Mouse (Mus musculus): Measurements from ENCODE around the gene Rin3.

Rin3 gene

GRCm38 (mm10) chr12:102299209-102299608, 16.4 kb downstream of the Rin3 start:
- in situ Hi-C loops (cut with MboI, MseI) = loop anchor here in 1 of 2 experiments (10.0 to 25.0 kb wide), 2 partner anchors 1036 to 1212 kb away; partner anchors contain the start of gene Ppp4r3a

- in situ Hi-C loops (cut with MboI, MseI) = no loop called here
Measured at GRCm38 (mm10) chr12:102301585-102301984, 18.7 kb downstream of the Rin3 start.

- in situ Hi-C loops (cut with MboI, MseI) = no loop called here
Measured at GRCm38 (mm10) chr12:102302322-102302721, 19.5 kb downstream of the Rin3 start.

- in situ Hi-C loops (cut with MboI, MseI) = no loop called here
Measured at GRCm38 (mm10) chr12:102302831-102303351, 20.0 kb downstream of the Rin3 start.

- in situ Hi-C loops (cut with MboI, MseI) = no loop called here
Measured at GRCm38 (mm10) chr12:102303867-102304266, 21.0 kb downstream of the Rin3 start.

GRCm38 (mm10) chr12:102305069-102305836, 22.4 kb downstream of the Rin3 start:
- in situ Hi-C loops (cut with MboI, MseI) = loop anchor here in 1 of 2 experiments (5.0 kb wide), 1 partner anchor 67 kb away; no protein-coding TSS in a partner anchor

- in situ Hi-C loops (cut with MboI, MseI) = loop anchor here in 1 of 2 experiments (5.0 kb wide), 1 partner anchor 64 kb away; no protein-coding TSS in a partner anchor
Measured at GRCm38 (mm10) chr12:102308001-102308456, 25.2 kb downstream of the Rin3 start.

GRCm38 (mm10) chr12:102308457-102309011, 25.7 kb downstream of the Rin3 start:
- in situ Hi-C loops (cut with MboI, MseI) = loop anchor here in 1 of 2 experiments (5.0 kb wide), 1 partner anchor 64 kb away; no protein-coding TSS in a partner anchor

- in situ Hi-C loops (cut with MboI, MseI) = loop anchor here in 1 of 2 experiments (5.0 kb wide), 1 partner anchor 63 kb away; no protein-coding TSS in a partner anchor
Measured at GRCm38 (mm10) chr12:102309099-102309799, 26.4 kb downstream of the Rin3 start.

- in situ Hi-C loops (cut with MboI, MseI) = loop anchor here in 1 of 2 experiments (5.0 kb wide), 1 partner anchor 63 kb away; no protein-coding TSS in a partner anchor
Measured at GRCm38 (mm10) chr12:102309800-102310195, 26.9 kb downstream of the Rin3 start.

- in situ Hi-C loops (cut with MboI, MseI) = no loop called here
Measured at GRCm38 (mm10) chr12:102310261-102310660, 27.4 kb downstream of the Rin3 start.

GRCm38 (mm10) chr12:102311454-102311853, 28.6 kb downstream of the Rin3 start:
- in situ Hi-C loops (cut with MboI, MseI) = no loop called here

- in situ Hi-C loops (cut with MboI, MseI) = no loop called here
Measured at GRCm38 (mm10) chr12:102319150-102319549, 36.3 kb downstream of the Rin3 start.

GRCm38 (mm10) chr12:102319899-102320298, 37.1 kb downstream of the Rin3 start:
- in situ Hi-C loops (cut with MboI, MseI) = no loop called here

- in situ Hi-C loops (cut with MboI, MseI) = no loop called here
Measured at GRCm38 (mm10) chr12:102320322-102320721, 37.5 kb downstream of the Rin3 start.

GRCm38 (mm10) chr12:102321064-102321728, 38.3 kb downstream of the Rin3 start:
- in situ Hi-C loops (cut with MboI, MseI) = no loop called here

GRCm38 (mm10) chr12:102321855-102322254, 39.0 kb downstream of the Rin3 start:
- in situ Hi-C loops (cut with MboI, MseI) = no loop called here

- in situ Hi-C loops (cut with MboI, MseI) = no loop called here
Measured at GRCm38 (mm10) chr12:102323392-102323791, 40.5 kb downstream of the Rin3 start.

- in situ Hi-C loops (cut with MboI, MseI) = no loop called here
Measured at GRCm38 (mm10) chr12:102324156-102324885, 41.5 kb downstream of the Rin3 start.

GRCm38 (mm10) chr12:102324886-102325220, 42.0 kb downstream of the Rin3 start:
- in situ Hi-C loops (cut with MboI, MseI) = no loop called here
